Mouse (Mus musculus) Patski (cell line): Measurements from ENCODE around the gene Wars. TPM values are rescaled to one million over a fixed set of nuclear protein-coding genes. Genes with fewer than 3 reads are reported as not detected.

ENCODE experiments used
- ATAC-seq: fragments of 100-300 bp; one replicate; pipeline ENCODE4 v1.8.0; 2021
- CTCF ChIA-PET: fragments of 350-600 bp; sonication (Branson Sonifier 250); formaldehyde crosslinking; loops from one replicate; lab custom pipeline; 2022; ENCODE audit warnings: inconsistent platforms; lab: Charles Lee
- POLR2A ChIA-PET: fragments of 350-600 bp; sonication (Branson Sonifier 250); formaldehyde crosslinking; loops from one replicate; lab custom pipeline; 2022; ENCODE audit warnings: antibody characterized with exemption, inconsistent platforms; lab: Charles Lee
- DNase-seq: peaks from one replicate; pipeline ENCODE4 v3.0.0-alpha.2; 2011; ENCODE audit warnings: low read depth, low spot score
- H3K27me3 ChIP-seq: fragments of 371-371 bp; one replicate; pipeline ENCODE4 v1.5.1; 2021
- CTCF ChIP-seq: fragments of 100-300 bp; IDR thresholded peaks from one replicate; pipeline ENCODE4 v1.5.1; 2021
- in situ Hi-C: fragments of 300-500 bp; cut with MboI; formaldehyde crosslinking; loops from 3 replicates; pipeline ENCODE4 v1.11.1; 2018; ENCODE audit warnings: low pct_unique_long_range_greater_than_20kb, mixed read lengths
- polyA plus RNA-seq: library from polyadenylated mRNA; unstranded; gene quantifications from one replicate; pipeline ENCODE4 v1.2.3, GENCODE M21; 2021

The Wars gene
- polyA plus RNA-seq, 1 experiment from 2014 or later = 77.1 TPM

GRCm38 (mm10) chr12:108931341-108932053, 37.5 kb upstream of the Wars start:
- in situ Hi-C loops = no loop called here
- CTCF ChIA-PET = interaction anchor here (0.9 kb wide), 1 partner anchor 15 kb away, joined by 3 read pairs; no protein-coding TSS in a partner anchor
- POLR2A ChIA-PET = no interaction called here
- no peak for TF ChIP-seq CTCF
- DNase-seq = no peak
- ATAC-seq = no peak
- no peaks in the 10 kb centered on the region for H3K27me3 ChIP-seq

- POLR2A ChIA-PET = no interaction called here
- in situ Hi-C loops = no loop called here
- ATAC-seq = no peak
These were observed 35.5 kb upstream of the Wars start for GRCm38 (mm10) chr12:108929475-108929874.

GRCm38 (mm10) chr12:108928249-108928648, 34.3 kb upstream of the Wars start:
- CTCF ChIA-PET = interaction anchor here (1.2 to 1.5 kb wide), 2 partner anchors 10 to 12 kb away, joined by 3 read pairs; no protein-coding TSS in a partner anchor
- H3K27me3 ChIP-seq = no peaks in the 10 kb centered on the region
- no peak for TF ChIP-seq CTCF
- POLR2A ChIA-PET = no interaction called here
- no peak for ATAC-seq
- DNase-seq = no peak
- in situ Hi-C loops = no loop called here

More at GRCm38 (mm10) chr12:108929475-108929874, 35.5 kb upstream of the Wars start:
- CTCF ChIA-PET = interaction anchor here (1.5 kb wide), 1 partner anchor 13 kb away, joined by 3 read pairs; no protein-coding TSS in a partner anchor
- no peak for DNase-seq
- TF ChIP-seq CTCF = no peak
- H3K27me3 ChIP-seq = no peaks in the 10 kb centered on the region

- ChIA-PET CTCF (interaction anchor here (1.6 kb wide), 1 partner anchor 10 kb away, joined by 4 read pairs; no protein-coding TSS in a partner anchor), POLR2A (no interaction called here)
- ATAC-seq = no peak
These were observed 32.7 kb upstream of the Wars start for GRCm38 (mm10) chr12:108926606-108927111.

GRCm38 (mm10) chr12:108918753-108919152, 24.8 kb upstream of the Wars start:
- DNase-seq (no peak), ATAC-seq (no peak)
- no peaks in the 10 kb centered on the region for H3K27me3 ChIP-seq
- POLR2A ChIA-PET = no interaction called here
- TF ChIP-seq CTCF = no peak
- in situ Hi-C loops = no loop called here
- CTCF ChIA-PET = interaction anchor here (0.9 kb wide), 1 partner anchor 9 kb away, joined by 3 read pairs; no protein-coding TSS in a partner anchor

More at GRCm38 (mm10) chr12:108926606-108927111, 32.7 kb upstream of the Wars start:
- no peak for TF ChIP-seq CTCF
- H3K27me3 ChIP-seq = no peaks in the 10 kb centered on the region
- DNase-seq = no peak
- in situ Hi-C loops = no loop called here

GRCm38 (mm10) chr12:108917509-108917908, 23.5 kb upstream of the Wars start:
- no peak for DNase-seq
- no peak for ATAC-seq
- POLR2A ChIA-PET = interaction anchor here (0.6 to 0.7 kb wide), 2 partner anchors 15 to 680 kb away, joined by 3 to 9 read pairs; no protein-coding TSS in a partner anchor
- in situ Hi-C loops = no loop called here
- H3K27me3 ChIP-seq = no peaks in the 10 kb centered on the region
- CTCF ChIA-PET = interaction anchor here (1.9 kb wide), 1 partner anchor 10 kb away, joined by 4 read pairs; no protein-coding TSS in a partner anchor
- no peak for TF ChIP-seq CTCF

GRCm38 (mm10) chr12:108916447-108917042, 22.6 kb upstream of the Wars start:
- ATAC-seq (no peak), DNase-seq (no peak)
- in situ Hi-C loops = no loop called here
- ChIA-PET CTCF (interaction anchor here (0.9 to 1.9 kb wide), 3 partner anchors 10 to 16 kb away, joined by 3 to 4 read pairs (median 3); no protein-coding TSS in a partner anchor), POLR2A (no interaction called here)
- no peak for TF ChIP-seq CTCF
- no peaks in the 10 kb centered on the region for H3K27me3 ChIP-seq

GRCm38 (mm10) chr12:108915893-108916292, 21.9 kb upstream of the Wars start:
- no peak for TF ChIP-seq CTCF
- H3K27me3 ChIP-seq = no peaks in the 10 kb centered on the region
- DNase-seq = no peak
- in situ Hi-C loops = no loop called here
- ChIA-PET CTCF (interaction anchor here (1.5 to 1.9 kb wide), 2 partner anchors 11 to 13 kb away, joined by 3 to 4 read pairs; no protein-coding TSS in a partner anchor), POLR2A (interaction anchor here (0.6 kb wide), 1 partner anchor 1245 kb away, joined by 4 read pairs; no protein-coding TSS in a partner anchor)
- ATAC-seq = no peak

- CTCF ChIA-PET = interaction anchor here (1.1 to 1.3 kb wide), 2 partner anchors 9 to 11 kb away, joined by 4 read pairs; no protein-coding TSS in a partner anchor
These were observed 20.9 kb upstream of the Wars start for GRCm38 (mm10) chr12:108914709-108915340.

GRCm38 (mm10) chr12:108914198-108914597, 20.2 kb upstream of the Wars start:
- peak; percentile 56 for ATAC-seq
- POLR2A ChIA-PET = no interaction called here
- CTCF ChIA-PET = interaction anchor here (1.1 to 1.3 kb wide), 2 partner anchors 9 to 10 kb away, joined by 4 read pairs; no protein-coding TSS in a partner anchor
- DNase-seq = no peak
- no peak for TF ChIP-seq CTCF
- H3K27me3 ChIP-seq = no peaks in the 10 kb centered on the region
- in situ Hi-C loops = no loop called here

More at GRCm38 (mm10) chr12:108914709-108915340, 20.9 kb upstream of the Wars start:
- DNase-seq (no peak), ATAC-seq (peak; percentile 75)
- POLR2A ChIA-PET = no interaction called here
- H3K27me3 ChIP-seq = no peaks in the 10 kb centered on the region
- no peak for TF ChIP-seq CTCF
- in situ Hi-C loops = no loop called here
